Mouse (Mus musculus): ENCODE results near the gene Olfr338.
"Not testable (repeated sequence)": the region's sequence is repeated elsewhere in the genome, so short reads cannot be mapped to it uniquely, and the experiment has no call there.

Gene Olfr338

GRCm38 (mm10) chr2:36373219-36373618, at the start of gene Olfr338:
TSS of gene Olfr338 (plus strand) at chr2:36373519.
- in situ Hi-C loops (cut with MboI, MseI) = no loop called here

- in situ Hi-C loops (cut with MboI, MseI) = not testable (repeated sequence)
Measured at GRCm38 (mm10) chr2:36415174-36415573, 41.9 kb downstream of the Olfr338 start.

GRCm38 (mm10) chr2:36415591-36415990, 42.3 kb downstream of the Olfr338 start:
- in situ Hi-C loops (cut with MboI, MseI) = not testable (repeated sequence)

GRCm38 (mm10) chr2:36418647-36419046, 45.3 kb downstream of the Olfr338 start, which contains the start of gene Olfr339:
TSS of gene Olfr339 (plus strand) at chr2:36418947.
- in situ Hi-C loops (cut with MboI, MseI) = no loop called here
